Mouse (Mus musculus): ENCODE measurements at regions not wholly inside any gene's neighbourhood (a gene's known extent, or its start where the extent isn't known, plus 50 kb on each side); places are given as distances from the start of the nearest gene placed in this dataset.

DNA sequence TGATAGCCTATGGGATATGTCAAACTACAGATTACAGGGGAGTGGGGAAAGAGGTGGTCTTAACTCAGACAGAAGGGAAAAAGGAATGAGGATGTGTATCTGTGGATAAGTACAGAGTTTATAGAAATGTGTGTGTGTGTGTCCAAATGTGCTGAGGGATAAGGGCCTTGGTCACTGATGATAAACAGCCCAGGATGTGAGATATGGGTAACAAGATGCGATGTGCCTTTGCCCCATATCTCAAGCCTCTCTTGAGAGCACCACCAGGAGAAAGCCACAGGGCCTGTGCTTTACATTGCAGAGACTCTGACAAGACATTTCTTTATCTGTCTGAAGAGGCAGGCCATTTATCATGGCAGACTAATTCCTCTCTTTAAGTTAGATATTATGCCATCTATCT is 132.8 kb upstream of the Cited2 start:
- no peak for DNase-seq (ENCODE audit: low spot score in 2 of 2)

DNA sequence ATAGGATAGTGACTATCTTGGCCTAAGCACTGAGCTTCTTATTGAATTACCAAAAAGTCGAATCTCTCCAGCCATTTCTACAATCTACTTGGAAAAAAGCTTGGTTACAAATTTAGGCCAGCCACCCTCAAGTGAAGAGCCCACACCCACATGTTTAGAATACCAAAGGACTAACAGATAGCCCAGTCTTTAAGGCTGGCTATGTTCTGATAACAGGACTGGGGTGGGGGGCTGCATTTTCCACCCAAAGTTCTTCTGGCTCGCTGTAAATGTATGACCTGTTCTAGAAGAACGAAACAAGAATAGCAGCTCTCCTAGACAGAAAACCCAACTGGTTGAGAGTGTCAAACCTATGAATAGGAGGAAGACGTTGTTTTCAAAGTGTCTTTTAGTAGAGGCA is 130.6 kb upstream of the Cited2 start:
- DNase-seq (ENCODE audit: low spot score in 2 of 2), result no peak

DNA sequence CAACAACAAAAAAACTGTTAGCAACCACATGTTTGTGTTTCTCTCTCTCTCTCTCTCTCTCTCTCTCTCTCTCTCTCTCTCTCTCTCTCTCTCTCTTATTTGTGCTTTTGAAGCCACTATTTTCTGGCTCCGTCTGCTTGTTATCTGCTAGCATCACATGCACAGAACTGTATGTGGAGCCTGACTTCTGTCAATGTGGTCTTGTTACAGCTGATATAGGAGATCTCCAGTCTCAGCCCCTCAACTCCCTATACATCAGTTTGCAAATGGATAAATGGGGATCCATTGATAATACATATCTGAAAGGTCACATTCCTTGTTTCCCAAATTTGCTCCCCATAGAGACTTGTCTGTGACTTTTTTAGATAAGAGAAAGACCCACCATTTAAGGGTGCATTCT is 126.9 kb upstream of the Cited2 start:
- DNase-seq (ENCODE audit: low spot score in 2 of 2), result no peak

DNA sequence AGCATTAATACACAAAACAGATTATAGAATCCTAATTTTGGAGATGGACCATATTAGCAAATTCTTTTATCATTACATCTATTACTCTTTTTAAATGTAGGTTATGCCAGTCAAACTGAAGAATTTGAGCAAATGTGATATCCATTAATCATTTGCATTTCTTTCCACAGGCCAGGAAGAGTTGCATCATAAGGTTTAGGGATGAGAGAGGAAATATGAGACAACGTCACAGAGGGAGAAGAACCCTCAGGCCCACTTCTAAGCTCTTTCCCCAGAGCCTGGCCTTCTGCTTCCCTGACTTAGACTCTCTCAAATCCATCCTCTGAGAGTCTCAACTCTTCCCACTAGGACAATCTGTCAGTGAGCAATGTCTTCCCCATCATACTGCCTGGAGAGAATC is 126.3 kb upstream of the Cited2 start:
- no peak for DNase-seq (ENCODE audit: low spot score in 2 of 2)

DNA sequence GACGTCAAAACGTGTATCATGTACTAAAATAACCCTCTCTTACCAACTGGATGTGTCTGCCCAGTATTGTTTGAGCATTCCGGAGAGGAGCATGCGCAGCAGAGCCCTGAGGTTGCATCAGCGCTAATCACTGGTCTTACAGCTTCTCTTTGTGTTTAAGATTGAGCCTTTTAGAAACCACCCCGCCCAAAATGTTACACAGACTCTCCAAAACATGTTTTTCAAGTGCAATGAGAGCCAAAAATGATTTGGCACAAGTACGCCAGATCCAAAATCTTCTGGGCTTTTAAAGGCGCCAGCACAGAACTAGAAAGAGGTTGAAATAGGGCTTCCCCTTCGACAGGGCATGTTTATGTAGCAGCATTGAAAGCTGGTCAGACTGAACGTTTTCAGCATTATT is 123.8 kb upstream of the Cited2 start:
- no peak for DNase-seq (ENCODE audit: low spot score in 2 of 2)

DNA sequence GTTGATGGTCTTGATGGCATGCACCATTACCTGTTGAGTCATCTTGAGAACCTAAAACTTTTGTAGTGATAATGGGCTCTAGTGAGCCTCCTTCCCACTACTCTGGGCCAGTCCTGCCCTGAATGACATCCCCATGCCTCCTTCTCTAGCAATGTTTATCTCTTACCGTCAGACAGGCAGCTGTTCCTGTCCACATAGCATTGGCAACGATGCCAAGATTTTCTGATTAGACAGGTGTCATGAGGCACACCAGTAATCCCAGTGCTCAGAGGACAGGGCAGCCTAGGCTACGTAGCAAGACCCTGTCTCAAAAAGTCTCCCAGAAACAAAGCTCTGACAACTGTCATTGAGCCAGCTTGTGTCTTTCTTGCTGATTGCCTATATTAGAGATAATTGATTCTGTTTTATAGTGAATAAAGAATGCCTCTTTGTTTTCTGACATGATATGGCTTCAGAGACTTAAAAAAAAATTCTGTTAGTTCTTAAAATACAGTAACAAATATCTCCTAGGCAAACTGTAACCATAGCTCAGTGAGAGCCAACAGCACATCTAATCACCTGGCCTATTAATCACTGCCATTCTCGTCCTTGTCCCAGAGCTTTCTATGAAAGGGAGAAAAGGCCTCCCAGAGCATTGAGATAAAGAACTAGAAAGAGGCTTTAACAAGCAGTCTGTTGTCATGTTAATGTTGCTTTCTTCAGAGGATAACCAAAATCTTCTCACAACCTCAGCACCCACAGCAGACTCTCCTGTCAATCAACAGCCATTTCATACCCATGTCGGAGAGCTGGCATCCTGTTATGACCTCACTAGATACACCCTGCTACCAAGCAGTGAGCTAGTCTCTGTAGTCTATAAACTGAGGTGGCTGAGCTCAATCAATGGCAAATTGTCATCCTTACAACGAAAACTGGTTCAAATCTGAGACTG is 122.9 kb upstream of the Cited2 start:
- no peak for DNase-seq (ENCODE audit: low spot score in 2 of 2)

DNA sequence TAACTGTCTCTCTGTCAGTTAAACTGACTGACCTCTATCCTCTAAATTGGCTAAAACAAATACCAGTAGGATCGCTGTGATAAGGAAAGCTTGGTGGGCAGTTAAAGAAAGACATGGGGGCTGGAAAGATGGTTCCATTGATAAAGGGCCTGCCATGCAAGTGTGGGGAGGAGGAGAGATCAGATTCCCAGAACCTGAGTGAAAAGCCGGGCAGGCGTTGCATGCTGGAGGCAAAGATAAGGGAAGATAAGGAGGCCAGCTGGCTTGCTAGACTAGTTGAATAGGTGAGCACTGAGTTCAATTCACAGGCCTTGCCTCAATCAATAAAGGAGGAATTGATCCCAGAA is 122.3 kb upstream of the Cited2 start:
- DNase-seq (ENCODE audit: low spot score in 2 of 2), result no peak

DNA sequence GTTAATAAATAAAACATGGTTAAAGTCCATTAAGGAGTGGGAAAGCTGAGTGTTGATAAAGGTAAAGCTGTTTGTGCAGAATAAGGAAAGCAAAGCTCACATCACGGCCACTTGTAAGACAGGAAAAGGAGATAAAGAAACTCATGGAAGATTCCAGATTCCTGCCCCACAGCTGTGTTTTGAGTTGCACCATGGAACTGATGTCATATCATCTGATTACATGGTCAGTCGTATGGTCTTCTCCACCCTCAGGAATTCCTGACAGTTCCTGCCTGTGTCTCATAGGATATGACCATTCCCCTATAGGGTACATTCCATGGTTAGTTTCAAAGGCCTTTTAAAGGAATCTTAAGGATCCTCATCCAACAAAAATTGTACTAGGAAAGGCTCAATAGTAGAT is 120.6 kb upstream of the Cited2 start:
- DNase-seq (ENCODE audit: low spot score in 2 of 2), result no peak

DNA sequence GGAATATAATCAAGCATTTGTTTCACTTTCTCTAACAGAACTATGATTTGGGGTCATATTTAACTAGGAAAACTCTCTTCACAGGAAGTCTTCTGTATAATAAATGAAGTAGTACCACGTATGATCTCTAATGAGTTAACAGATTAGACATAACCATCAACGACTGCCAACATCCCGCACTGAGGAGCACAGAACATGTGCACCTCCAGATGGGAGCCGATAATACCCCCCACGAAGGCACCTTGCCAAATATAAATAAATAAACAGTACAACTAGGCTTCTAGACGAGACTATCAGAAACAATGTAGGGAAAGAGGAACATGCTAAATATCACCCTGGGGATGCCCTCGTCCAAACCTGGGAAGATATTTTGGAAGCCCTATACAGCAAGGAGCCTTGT is 114.8 kb upstream of the Cited2 start:
- no peak for DNase-seq (ENCODE audit: low spot score in 2 of 2)

DNA sequence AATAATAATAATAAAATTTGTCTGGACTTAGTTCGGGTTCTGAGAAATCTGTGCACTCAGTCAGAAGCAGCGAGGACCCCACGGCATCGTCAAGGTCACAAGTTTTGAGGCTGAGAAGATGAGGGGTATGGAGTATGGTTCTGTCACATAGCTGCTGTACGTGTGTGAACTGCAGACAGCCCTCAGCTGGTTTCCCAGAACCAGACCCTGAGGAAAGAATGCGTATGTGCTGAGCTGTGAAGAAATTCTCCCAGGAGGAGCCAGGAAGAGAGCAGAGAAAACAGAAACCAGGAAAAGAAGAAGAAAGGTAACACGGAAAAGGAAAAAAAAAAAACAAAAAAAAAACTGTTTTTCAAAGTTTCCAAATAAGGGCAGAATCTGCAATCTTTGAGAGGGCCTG is 112.4 kb upstream of the Cited2 start:
- DNase-seq (ENCODE audit: low spot score in 2 of 2), result no peak

DNA sequence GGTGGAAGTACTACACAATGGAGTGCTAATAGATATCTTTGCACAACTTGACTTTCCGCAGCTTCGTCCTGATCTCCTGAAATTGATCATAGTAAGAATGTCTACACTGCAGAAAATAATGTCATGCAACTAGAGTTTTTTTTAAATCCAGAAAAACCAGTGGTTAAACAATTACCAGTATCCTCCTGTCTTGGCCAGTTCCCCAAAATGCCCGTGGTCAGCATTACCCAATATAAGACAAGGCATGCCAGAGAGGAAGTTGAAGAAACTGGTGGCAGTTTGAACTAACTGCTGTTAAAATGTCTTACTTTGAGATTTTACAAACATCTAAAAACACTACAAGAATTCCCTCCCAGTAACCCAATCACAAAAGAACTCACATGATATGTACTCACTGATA is 109.7 kb upstream of the Cited2 start:
- no peak for DNase-seq (ENCODE audit: low spot score in 2 of 2)

DNA sequence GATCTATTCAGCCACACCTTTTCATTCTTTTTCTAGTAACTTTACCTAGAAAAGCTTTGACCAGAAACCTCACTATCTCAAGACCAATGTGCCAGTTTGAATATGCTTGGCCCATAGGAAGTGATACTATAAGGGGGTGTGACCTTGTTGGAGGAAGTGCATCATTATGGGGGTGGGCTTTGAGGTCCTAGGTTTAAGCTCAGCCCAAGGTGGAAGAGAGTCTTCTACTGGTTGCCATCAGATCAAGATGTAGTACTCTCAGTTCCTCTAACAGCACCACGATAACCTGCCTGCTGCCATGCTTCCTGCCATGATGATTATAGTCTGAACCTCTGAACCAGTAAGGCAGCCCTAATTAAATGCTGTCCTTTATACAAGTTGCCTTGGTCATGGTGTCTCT is 105.0 kb upstream of the Cited2 start:
- DNase-seq (ENCODE audit: low spot score in 2 of 2), result no peak

DNA sequence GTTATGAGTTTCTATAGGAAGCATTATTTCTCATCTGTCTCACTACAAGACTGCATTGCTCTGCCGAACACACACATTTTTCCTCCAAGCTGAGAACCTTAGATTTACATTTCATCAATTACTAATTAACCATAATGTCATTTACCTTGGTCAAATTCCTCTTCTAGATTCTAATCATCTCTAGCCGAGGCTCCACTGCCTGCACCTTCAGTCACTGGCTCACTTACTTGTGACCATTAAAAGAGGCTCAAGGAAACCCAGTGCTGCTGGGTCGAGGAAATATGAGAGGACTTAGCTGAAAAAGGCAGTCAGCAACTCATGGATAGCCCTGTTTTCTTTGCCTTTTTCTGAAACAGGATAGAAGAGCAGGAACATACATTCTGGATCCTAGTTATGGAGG is 103.4 kb upstream of the Cited2 start:
- no peak for DNase-seq (ENCODE audit: low spot score in 2 of 2)

DNA sequence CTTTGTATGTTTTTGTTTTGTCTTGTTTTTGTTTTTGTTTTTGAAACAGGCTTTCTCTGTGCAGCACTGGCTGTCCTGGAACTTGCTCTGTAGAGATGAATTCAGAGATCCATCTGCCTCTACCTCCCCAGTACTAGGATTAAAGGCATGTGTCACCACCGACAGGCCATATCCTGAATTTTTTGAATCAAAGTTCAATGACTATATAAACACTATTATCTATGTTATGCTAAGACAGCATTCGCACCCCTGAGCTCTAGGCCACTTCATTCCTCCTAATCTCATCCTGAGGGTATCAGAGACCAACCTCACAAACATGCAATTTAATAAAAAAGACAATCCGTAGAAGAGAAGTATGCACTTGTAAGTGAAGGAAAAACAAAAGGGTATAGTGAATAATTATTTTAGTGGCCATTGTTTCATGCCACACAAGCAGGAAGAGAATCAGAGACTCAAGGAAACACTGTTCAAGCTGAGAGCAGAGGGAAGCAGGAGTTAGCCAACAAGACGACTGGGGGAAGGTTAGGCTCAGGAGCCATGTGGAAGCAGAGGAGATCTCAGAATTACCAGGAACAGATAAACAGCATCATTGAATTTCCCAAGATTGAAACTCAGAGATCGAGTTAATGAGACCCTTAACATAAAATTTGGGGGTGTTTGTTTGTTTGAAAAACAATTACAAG is 101.2 kb upstream of the Cited2 start:
- no peak for DNase-seq (ENCODE audit: low spot score in 2 of 2)

DNA sequence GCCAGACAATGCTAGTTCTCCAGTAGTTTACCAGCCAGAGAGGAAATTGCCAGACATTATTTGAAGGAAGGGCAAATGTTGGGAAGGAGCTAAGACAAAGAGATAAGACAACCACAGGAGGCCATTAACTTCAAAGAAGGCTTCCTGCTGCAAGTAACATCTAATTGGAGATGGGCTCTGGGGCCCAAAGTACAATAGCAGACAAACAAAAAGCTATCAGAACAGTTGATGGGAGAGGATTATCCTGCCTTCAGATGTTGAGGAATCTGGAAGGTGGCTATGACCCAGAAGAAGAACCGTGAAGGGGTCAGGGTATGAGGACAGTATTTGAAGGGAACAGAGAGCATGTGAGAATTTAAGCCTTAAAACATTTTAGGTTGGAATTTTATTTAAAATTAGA is 100.2 kb upstream of the Cited2 start:
- DNase-seq (ENCODE audit: low spot score in 2 of 2), result no peak

DNA sequence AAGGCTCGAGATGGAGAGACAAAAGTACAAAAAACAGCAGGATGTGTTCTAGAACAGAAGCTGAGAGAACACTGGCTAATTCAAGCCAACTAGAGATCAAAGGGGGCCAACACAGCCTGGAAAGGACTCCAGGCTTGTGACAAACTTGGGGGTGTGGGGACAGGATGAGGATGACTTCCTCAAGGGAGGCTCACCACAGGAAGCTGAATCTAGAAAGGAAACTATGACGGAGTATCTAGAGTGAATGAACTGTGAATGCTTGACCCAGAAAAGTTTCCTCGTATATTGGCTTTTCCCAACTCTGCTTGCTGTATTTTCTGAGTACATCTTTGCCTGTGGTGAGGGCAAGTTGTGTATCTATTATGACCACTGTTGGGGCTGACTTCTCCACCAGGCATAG is 93.3 kb upstream of the Cited2 start:
- no peak for DNase-seq (ENCODE audit: low spot score in 2 of 2)

DNA sequence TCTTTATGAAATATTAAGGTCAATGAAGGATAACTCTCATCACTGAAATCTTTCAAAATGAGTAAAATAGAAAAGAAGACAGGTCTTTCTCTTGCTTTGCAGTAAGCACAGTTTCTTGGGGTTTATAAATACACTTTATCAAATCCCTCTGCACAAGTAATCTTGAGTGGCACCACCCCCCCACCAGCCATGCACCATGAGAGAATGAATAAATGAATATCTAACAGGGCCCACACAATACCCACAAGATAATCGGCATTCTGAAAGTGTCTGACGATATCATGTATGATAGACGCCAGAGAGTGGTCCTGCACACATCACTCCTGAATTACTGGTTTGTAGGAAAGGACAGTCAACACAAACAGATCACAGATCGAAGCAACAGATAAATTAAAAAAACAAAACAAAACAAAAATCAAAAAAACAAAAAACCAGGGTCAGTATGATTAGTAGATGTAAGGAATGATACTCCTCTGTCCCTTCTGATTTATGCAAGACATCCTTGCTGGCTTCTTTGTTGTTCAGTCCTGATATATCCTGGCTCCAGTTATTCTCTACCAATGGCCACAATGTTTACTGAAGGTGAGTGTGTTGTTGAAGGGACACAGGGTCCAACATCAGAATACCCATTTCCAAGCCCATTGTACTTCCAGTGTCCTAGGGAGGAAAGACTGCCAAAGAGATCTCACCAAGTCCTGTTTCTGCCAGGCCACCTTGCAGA is 92.0 kb upstream of the Cited2 start:
- no peak for DNase-seq (ENCODE audit: low spot score in 2 of 2)

DNA sequence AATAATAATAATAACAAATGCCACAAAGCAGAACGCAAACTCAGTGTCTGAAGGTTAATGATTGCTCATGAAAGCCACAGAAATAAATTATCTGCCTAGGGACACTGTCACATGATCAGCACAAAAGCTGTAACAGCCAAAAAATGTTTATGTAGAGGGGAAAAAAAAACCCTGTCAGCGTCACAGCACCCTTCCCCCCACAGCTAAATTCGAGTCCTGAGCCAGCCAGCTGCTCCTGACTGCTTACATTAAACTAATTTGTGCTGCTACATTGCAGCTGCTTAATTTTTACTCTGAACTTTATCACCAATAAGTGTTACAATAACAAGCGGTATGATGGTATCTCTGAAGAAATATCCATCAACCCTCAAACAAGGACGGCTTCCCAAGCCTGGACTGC is 91.2 kb upstream of the Cited2 start:
- no peak for DNase-seq (ENCODE audit: low spot score in 2 of 2)

DNA sequence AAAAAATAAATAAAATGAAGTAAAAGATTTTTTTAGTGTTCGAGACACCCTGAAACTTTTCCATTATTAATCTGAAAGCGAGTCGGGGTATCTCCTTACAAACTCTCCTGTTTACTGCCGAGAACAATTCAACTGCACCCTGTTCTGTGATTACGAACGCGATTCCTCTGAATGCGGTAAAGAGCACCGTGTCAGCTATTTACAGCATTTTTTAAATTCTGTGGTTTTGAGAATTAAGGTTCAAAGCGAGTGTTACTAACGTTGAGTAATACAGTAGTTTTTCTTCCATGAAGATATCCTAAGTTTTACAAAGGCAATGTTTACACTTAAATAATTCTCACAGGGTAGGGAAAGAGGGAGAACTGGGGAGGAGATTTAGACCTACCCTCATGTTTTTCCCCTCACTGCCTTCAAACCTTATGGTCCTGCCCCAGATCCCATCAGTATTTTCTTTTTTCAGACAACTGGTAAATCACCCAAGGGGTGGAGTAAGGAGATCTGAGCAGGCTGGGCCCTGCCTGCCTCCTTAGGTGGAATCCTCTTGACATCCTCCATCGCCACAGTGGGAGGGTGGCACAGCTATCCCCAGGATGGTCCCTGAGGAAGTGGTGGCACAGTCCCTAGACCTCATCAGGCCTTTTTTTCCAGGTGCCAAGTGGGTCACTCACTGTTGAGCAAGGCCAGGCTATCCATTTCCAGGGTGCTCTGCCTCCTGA is 89.9 kb upstream of the Cited2 start:
- DNase-seq (ENCODE audit: low spot score in 2 of 2), result no peak

DNA sequence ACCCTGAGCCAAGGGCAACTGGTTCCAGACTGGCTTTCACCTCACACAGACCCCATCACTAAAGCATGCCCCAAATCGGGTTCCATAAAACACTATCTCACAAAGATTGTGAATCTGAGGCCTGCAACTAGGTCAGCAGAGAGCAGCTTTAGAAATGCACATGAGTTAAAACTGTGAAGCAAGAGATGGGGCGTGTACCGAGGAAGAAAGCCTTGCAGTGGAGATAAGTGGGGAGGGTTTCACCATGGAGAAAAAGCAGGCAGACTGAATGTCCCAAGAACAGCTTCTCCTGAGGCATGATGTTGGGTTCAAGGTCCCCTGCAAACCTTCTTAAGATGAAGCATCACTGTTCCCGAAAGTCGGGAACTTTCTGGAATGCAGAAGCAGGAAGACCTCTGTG is 77.7 kb upstream of the Cited2 start:
- no peak for DNase-seq (ENCODE audit: low spot score in 2 of 2)

DNA sequence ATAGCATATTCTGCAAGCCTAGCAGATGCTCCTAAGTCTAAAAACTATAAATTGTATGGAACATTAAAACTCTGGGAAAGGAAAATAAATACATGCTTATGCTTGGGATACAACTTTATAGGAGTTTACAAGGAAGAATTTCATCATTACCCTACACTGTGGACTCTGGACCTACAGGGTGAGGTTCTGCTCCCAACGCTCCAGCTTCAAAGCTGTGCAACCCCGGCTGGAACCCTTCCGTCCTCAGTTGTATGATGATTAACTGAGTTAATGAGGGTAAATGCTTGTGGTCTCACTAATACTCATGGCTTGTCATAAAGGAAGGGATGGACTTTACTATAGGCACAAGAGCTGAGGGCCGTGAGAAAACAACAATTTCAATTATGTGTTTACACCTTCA is 76.6 kb upstream of the Cited2 start:
- no peak for DNase-seq (ENCODE audit: low spot score in 2 of 2)

DNA sequence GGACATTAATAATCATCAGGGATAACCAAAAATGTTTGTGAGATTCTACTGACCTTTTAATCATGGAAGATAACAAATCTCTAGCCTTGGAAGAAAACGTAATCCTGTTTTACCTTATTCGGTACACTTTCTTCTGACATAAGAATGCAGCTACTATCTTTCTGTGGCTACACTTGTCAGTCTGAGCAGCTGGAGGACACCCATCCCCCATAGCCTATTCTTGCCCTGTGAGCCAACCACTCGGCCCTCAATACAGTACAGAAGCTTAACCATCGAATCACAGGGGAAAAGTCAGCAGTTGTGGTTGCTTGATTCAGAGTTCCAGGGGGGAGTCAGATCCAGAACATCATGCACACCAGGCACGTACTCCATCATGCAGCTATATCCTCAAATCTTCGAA is 74.9 kb upstream of the Cited2 start:
- DNase-seq (ENCODE audit: low spot score in 2 of 2), result no peak
